In genomic region chr7:126776598-126777057, GRCm38 (mm10) we compare ENCODE assay signal across 8 mouse cellular contexts. TPM values are rescaled to one million over a fixed set of nuclear protein-coding genes. Genes with fewer than 3 reads are reported as not detected.
DNase-seq lines count a peak whose midpoint lies in the region; ATAC-seq and TF ChIP-seq lines count a peak whose summit lies in the region.

Ypel3 (plus strand) TSS chr7:126776955.

- H3K36me3 ChIP-seq in embryonic facial prominence, embryonic 12.5 days = peaks cover 11% of the 10 kb centered on the region
- H3K36me3 ChIP-seq in limb, embryonic 12.5 days = peaks cover 36% of the 10 kb centered on the region; the same call in 1 of the 2 replicates
- peaks cover 19% of the 10 kb centered on the region for H3K36me3 ChIP-seq in midbrain, embryonic 14.5 days (ENCODE audit: control insufficient read depth, insufficient read depth, low read length)
- H3K36me3 ChIP-seq in spleen, adult 2 months (ENCODE audit: control insufficient read depth, insufficient read depth, low read length) = peaks cover 9% of the 10 kb centered on the region; the same call in 1 of the 2 replicates

- peak; percentile 84 for DNase-seq in 3T3-L1 (ENCODE audit: low read depth, low spot score)
- peak; percentile 98 to 99 for DNase-seq in adrenal gland, postnatal 36 days
- DNase-seq in heart, adult 11 months = peak; percentile 100
- peak; percentile 93 for DNase-seq in kidney, adult 18-20 months
- DNase-seq in midbrain, embryonic 14.5 days = peak; percentile 96
- peak; percentile 79 to 97 for DNase-seq in spleen, adult 2 months (ENCODE audit: low read depth in 1 of 2, low spot score in 2 of 2)

- H3K9me3 ChIP-seq in embryonic facial prominence, embryonic 12.5 days = no peaks in the 10 kb centered on the region
- H3K9me3 ChIP-seq in limb, embryonic 12.5 days = no peaks in the 10 kb centered on the region
- H3K9me3 ChIP-seq in midbrain, embryonic 14.5 days (ENCODE audit: control insufficient read depth, low read length) = no peaks in the 10 kb centered on the region

- TF ChIP-seq CTCF in spleen, adult 2 months (IDR thresholded peaks at IDR 0.05; ENCODE audit: extremely low read depth, insufficient read depth, insufficient read length, insufficient replicate concordance) = 0 out of 2 replicates have a peak, but pooled peaks have one; percentile 1

- WGBS in embryonic facial prominence, embryonic 12.5 days = under 1% methylated on average over 30 of the region's 37 CpGs
- WGBS in limb, embryonic 12.5 days = under 1% methylated on average over 35 of the region's 37 CpGs
- under 1% methylated on average over 37 of the region's 37 CpGs for WGBS in midbrain, embryonic 14.5 days
- under 1% methylated on average over 37 of the region's 37 CpGs for WGBS in spleen, adult 2 months

- peak; percentile 3; the same call in 1 of the 2 replicates for TF ChIP-seq POLR2A in spleen, adult 2 months (IDR thresholded peaks at IDR 0.05; ENCODE audit: low read depth, low read length)

- peak within 1 kb of the TSS; percentile 89 for H3K9ac ChIP-seq in embryonic facial prominence, embryonic 12.5 days
- H3K9ac ChIP-seq in limb, embryonic 12.5 days (replicated peaks) = peak within 1 kb of the TSS; percentile 85
- H3K9ac ChIP-seq in midbrain, embryonic 14.5 days (replicated peaks; ENCODE audit: low read length) = peak within 1 kb of the TSS; percentile 94

- peak within 1 kb of the TSS; percentile 87 for H3K4me2 ChIP-seq in embryonic facial prominence, embryonic 12.5 days (replicated peaks)
- peak within 1 kb of the TSS; percentile 90 for H3K4me2 ChIP-seq in limb, embryonic 12.5 days
- peak within 1 kb of the TSS; percentile 95 for H3K4me2 ChIP-seq in midbrain, embryonic 14.5 days (ENCODE audit: low read length)

- H3K4me1 ChIP-seq in embryonic facial prominence, embryonic 12.5 days = peaks cover 37% of the 10 kb centered on the region
- H3K4me1 ChIP-seq in limb, embryonic 12.5 days (replicated peaks) = peaks cover 37% of the 10 kb centered on the region
- peaks cover 37% of the 10 kb centered on the region for H3K4me1 ChIP-seq in midbrain, embryonic 14.5 days (ENCODE audit: control insufficient read depth, insufficient read depth, low read length)
- peaks cover 26% of the 10 kb centered on the region for H3K4me1 ChIP-seq in spleen, adult 2 months (ENCODE audit: control insufficient read depth, insufficient read depth, insufficient read length)

- no peaks in the 10 kb centered on the region for H3K27me3 ChIP-seq in embryonic facial prominence, embryonic 12.5 days
- no peaks in the 10 kb centered on the region for H3K27me3 ChIP-seq in limb, embryonic 12.5 days
- H3K27me3 ChIP-seq in midbrain, embryonic 14.5 days (ENCODE audit: control insufficient read depth, insufficient read depth, low read length) = no peaks in the 10 kb centered on the region
- no peaks in the 10 kb centered on the region for H3K27me3 ChIP-seq in spleen, adult 2 months (ENCODE audit: control insufficient read depth, insufficient read depth, low read length)

- H3K27ac ChIP-seq in embryonic facial prominence, embryonic 12.5 days = peak within 1 kb of the TSS; percentile 88
- peak within 1 kb of the TSS; percentile 93 for H3K27ac ChIP-seq in limb, embryonic 12.5 days
- H3K27ac ChIP-seq in midbrain, embryonic 14.5 days (replicated peaks; ENCODE audit: low read depth, low read length) = peak within 1 kb of the TSS; percentile 85
- H3K27ac ChIP-seq in spleen, adult 2 months (ENCODE audit: insufficient read depth, low read length) = peak within 1 kb of the TSS; percentile 84

- peak; percentile 84 for ATAC-seq in embryonic facial prominence, embryonic 12.5 days (ENCODE audit: insufficient number of reproducible peaks, insufficient read depth, low FRiP score, low TSS enrichment)
- peak; percentile 78 for ATAC-seq in limb, embryonic 12.5 days (ENCODE audit: insufficient number of reproducible peaks, insufficient read depth, low FRiP score, low TSS enrichment, low read depth)
- peak; percentile 89 for ATAC-seq in midbrain, embryonic 14.5 days (ENCODE audit: low FRiP score, low TSS enrichment)

- peak within 1 kb of the TSS; percentile 75 for H3K4me3 ChIP-seq in embryonic facial prominence, embryonic 12.5 days
- peak within 1 kb of the TSS; percentile 82 for H3K4me3 ChIP-seq in limb, embryonic 12.5 days (replicated peaks)
- peak within 1 kb of the TSS; percentile 80 for H3K4me3 ChIP-seq in midbrain, embryonic 14.5 days (replicated peaks; ENCODE audit: low read depth, low read length)
- H3K4me3 ChIP-seq in spleen, adult 2 months (ENCODE audit: extremely low read depth, insufficient read depth, insufficient read length) = peak within 1 kb of the TSS; percentile 81

RNA-seq across cellular contexts. Expression of gene Ypel3, which starts in this region (rescaled TPM):
- 100 to 1,000 TPM in 1 of 2 experiments, 10 to 100 TPM in 1; 88.9 to 157 TPM for total RNA-seq in adrenal gland, postnatal 36 days (2021)
- polyA plus RNA-seq in embryonic facial prominence, embryonic 12.5 days (2016; fragmentation: Nextera tagmentation; extraction: Ambion mirVana) = 118 and 119 TPM in 2 replicates
- polyA plus RNA-seq in limb, embryonic 12.5 days (2016; fragmentation: Nextera tagmentation; extraction: Ambion mirVana) = 104 and 126 TPM in 2 replicates
- 218 and 255 TPM in 2 replicates for polyA plus RNA-seq in midbrain, embryonic 14.5 days (2014; fragmentation: Nextera tagmentation; extraction: Ambion mirVana)
- 393 and 605 TPM in 2 replicates for polyA plus RNA-seq in spleen, adult 2 months (2012; rRNA removed)

Comparison
In these comparisons a context has a peak if more than half of its experiments do, and no peak if none do; other contexts are left out.
1. Peak in every context shown above with its lines: DNase-seq, ATAC-seq, H3K4me3 ChIP-seq and H3K27ac ChIP-seq.